ENCODE assay signal across 9 mouse cellular contexts in the genomic region with DNA sequence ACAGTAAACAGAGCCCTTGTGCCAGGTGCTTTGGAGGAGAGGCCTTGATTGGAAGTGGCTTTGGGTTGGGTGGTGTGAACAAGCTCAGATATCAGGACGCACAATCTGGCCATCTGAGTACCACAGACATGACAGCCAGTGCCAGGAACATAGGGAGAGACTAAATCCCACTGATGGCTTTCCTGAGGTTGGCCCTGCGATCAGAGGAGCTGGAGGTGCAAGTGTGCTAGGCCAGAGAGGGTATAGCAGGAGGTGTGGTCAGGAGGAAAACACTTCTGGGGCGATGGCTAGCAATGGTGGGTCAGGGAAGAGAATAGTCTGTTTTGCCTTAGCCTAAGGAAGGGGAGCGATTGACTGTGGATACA. TPM values are rescaled to one million over a fixed set of nuclear protein-coding genes. Genes with fewer than 3 reads are reported as not detected.
DNase-seq lines count a peak whose midpoint lies in the region; ATAC-seq and TF ChIP-seq lines count a peak whose summit lies in the region.
"Had no signal": no experiment of that assay in that cellular context is flagged by ENCODE, and none has a peak within 500 bp of the region (broad histone marks: within the 10 kb centered on the region; RNA-seq: fewer than 3 reads in every experiment).

No protein-coding gene starts in this region.

- 59% methylated on average over 4 of the region's 4 CpGs for WGBS in forebrain, embryonic 15.5 days
- 30% methylated on average over 4 of the region's 4 CpGs for WGBS in liver, embryonic 15.5 days (ENCODE audit: insufficient replicate concordance)

- TF ChIP-seq CTCF in ES-Bruce4 (IDR thresholded peaks at IDR 0.05; ENCODE audit: low read depth, low read length), result no peak

- no peaks in the 10 kb centered on the region for H3K36me3 ChIP-seq in ES-Bruce4 (ENCODE audit: control insufficient read depth, insufficient read depth, low read length, poor library complexity, severe bottlenecking)
- H3K36me3 ChIP-seq in forebrain, embryonic 15.5 days, result peaks cover 33% of the 10 kb centered on the region
- H3K36me3 ChIP-seq in liver, embryonic 15.5 days (replicated peaks), result no peaks in the 10 kb centered on the region

- H3K27me3 ChIP-seq in ES-Bruce4 (ENCODE audit: control insufficient read depth, insufficient read depth, low read length, poor library complexity, severe bottlenecking), result no peaks in the 10 kb centered on the region
- H3K27me3 ChIP-seq in forebrain, embryonic 15.5 days, result no peaks in the 10 kb centered on the region
- peaks cover 50% of the 10 kb centered on the region for H3K27me3 ChIP-seq in liver, embryonic 15.5 days

- H3K4me1 ChIP-seq in ES-Bruce4 (ENCODE audit: control insufficient read depth, insufficient read depth, low read length), result peaks cover 5% of the 10 kb centered on the region
- peaks cover 28% of the 10 kb centered on the region for H3K4me1 ChIP-seq in forebrain, embryonic 15.5 days
- peaks cover 19% of the 10 kb centered on the region for H3K4me1 ChIP-seq in liver, embryonic 15.5 days (replicated peaks)

- no peak for TF ChIP-seq POLR2A in ES-Bruce4 (IDR thresholded peaks at IDR 0.05; ENCODE audit: insufficient read depth, low read length)

- peak; percentile 15 for DNase-seq in embryo, embryonic 9.5 days (ENCODE audit: extremely low spot score)
- no peak for DNase-seq in embryo, embryonic 10 days (ENCODE audit: low spot score)
- no peak for DNase-seq in ovary, postnatal 36 days (ENCODE audit: low spot score)
- no peak for DNase-seq in frontal cortex, postnatal 14 days (ENCODE audit: low spot score in 2 of 2)
- DNase-seq in right cerebral cortex, adult 2 months (ENCODE audit: low spot score in 2 of 2), result no peak

- H3K4me2 ChIP-seq in forebrain, embryonic 15.5 days (replicated peaks), result peak overlapping the region; percentile 86
- H3K4me2 ChIP-seq in liver, embryonic 15.5 days, result 0 out of 2 replicates have a peak overlapping the region, but pooled peaks have one; percentile 58

- H3K4me3 ChIP-seq in ES-Bruce4 (ENCODE audit: low read depth, low read length), result no peak overlapping the region
- H3K4me3 ChIP-seq in forebrain, embryonic 15.5 days, result peak overlapping the region; percentile 73
- H3K4me3 ChIP-seq in liver, embryonic 15.5 days (replicated peaks), result no peak overlapping the region

- TF ChIP-seq EP300 in ES-Bruce4 (IDR thresholded peaks at IDR 0.05; ENCODE audit: insufficient read depth, low read depth, low read length), result no peak

- H3K9me3 ChIP-seq in ES-Bruce4 (replicated peaks; ENCODE audit: control insufficient read depth, insufficient read depth, low read length, poor library complexity, severe bottlenecking), result no peaks in the 10 kb centered on the region
- no peaks in the 10 kb centered on the region for H3K9me3 ChIP-seq in forebrain, embryonic 15.5 days
- H3K9me3 ChIP-seq in liver, embryonic 15.5 days (replicated peaks), result no peaks in the 10 kb centered on the region

- H3K9ac ChIP-seq in ES-Bruce4 (ENCODE audit: low read depth, poor library complexity, severe bottlenecking), result peak overlapping the region; percentile 44
- H3K9ac ChIP-seq in forebrain, embryonic 15.5 days (replicated peaks), result peak overlapping the region; percentile 70; the same call in 1 of the 2 replicates
- H3K9ac ChIP-seq in liver, embryonic 15.5 days, result no peak overlapping the region

- H3K27ac ChIP-seq in ES-Bruce4 (ENCODE audit: insufficient read depth, low read length), result no peak overlapping the region
- H3K27ac ChIP-seq in forebrain, embryonic 15.5 days (replicated peaks), result no peak overlapping the region
- no peak overlapping the region for H3K27ac ChIP-seq in liver, embryonic 15.5 days (replicated peaks)
- H3K27ac ChIP-seq: macrophage had no signal

- ATAC-seq in forebrain, embryonic 15.5 days (replicated peaks), result no peak
- ATAC-seq in liver, embryonic 15.5 days (ENCODE audit: insufficient read depth), result no peak

RNA-seq across cellular contexts. Expression of gene Tmem121, which starts 1.3 kb away (rescaled TPM):
- 4.8 and 5.2 TPM in 2 replicates for polyA plus RNA-seq in ES-Bruce4 (2011; ENCODE audit: insufficient read depth, insufficient read length, low read depth, missing spikeins)
- 38.9 and 41.1 TPM in 2 replicates for polyA plus RNA-seq in forebrain, embryonic 15.5 days (2015; fragmentation: Nextera tagmentation; extraction: Ambion mirVana)
- 0.33 and 0.54 TPM in 2 replicates for polyA plus RNA-seq in liver, embryonic 15.5 days (2015; fragmentation: Nextera tagmentation; extraction: Ambion mirVana)
- polyA plus RNA-seq: macrophage had no signal

RNA-seq across cellular contexts. Expression of gene Tedc1, which starts 30.8 kb away (rescaled TPM):
- polyA plus RNA-seq in ES-Bruce4 (2011; ENCODE audit: insufficient read depth, insufficient read length, low read depth, missing spikeins), result 24.5 and 38.2 TPM in 2 replicates
- polyA plus RNA-seq in forebrain, embryonic 15.5 days (2015; fragmentation: Nextera tagmentation; extraction: Ambion mirVana), result 22.6 and 24.9 TPM in 2 replicates
- polyA plus RNA-seq in liver, embryonic 15.5 days (2015; fragmentation: Nextera tagmentation; extraction: Ambion mirVana), result 11.3 and 11.5 TPM in 2 replicates

RNA-seq across cellular contexts. Expression of gene Crip1, which starts 40.9 kb away (rescaled TPM):
- polyA plus RNA-seq in ES-Bruce4 (2011; ENCODE audit: insufficient read depth, insufficient read length, low read depth, missing spikeins), result 78.5 and 79.5 TPM in 2 replicates
- polyA plus RNA-seq in forebrain, embryonic 15.5 days (2015; fragmentation: Nextera tagmentation; extraction: Ambion mirVana), result 29.1 and 31.5 TPM in 2 replicates
- 89.4 and 102 TPM in 2 replicates for polyA plus RNA-seq in liver, embryonic 15.5 days (2015; fragmentation: Nextera tagmentation; extraction: Ambion mirVana)

RNA-seq across cellular contexts. Expression of gene Crip2, which starts 47.0 kb away (rescaled TPM):
- polyA plus RNA-seq in ES-Bruce4 (2011; ENCODE audit: insufficient read depth, insufficient read length, low read depth, missing spikeins), result 87.1 and 96.6 TPM in 2 replicates
- polyA plus RNA-seq in forebrain, embryonic 15.5 days (2015; fragmentation: Nextera tagmentation; extraction: Ambion mirVana), result 407 and 414 TPM in 2 replicates
- polyA plus RNA-seq in liver, embryonic 15.5 days (2015; fragmentation: Nextera tagmentation; extraction: Ambion mirVana), result 45.1 and 51.5 TPM in 2 replicates
